18 mouse cellular contexts compared by ENCODE assay signal in the genomic region with DNA sequence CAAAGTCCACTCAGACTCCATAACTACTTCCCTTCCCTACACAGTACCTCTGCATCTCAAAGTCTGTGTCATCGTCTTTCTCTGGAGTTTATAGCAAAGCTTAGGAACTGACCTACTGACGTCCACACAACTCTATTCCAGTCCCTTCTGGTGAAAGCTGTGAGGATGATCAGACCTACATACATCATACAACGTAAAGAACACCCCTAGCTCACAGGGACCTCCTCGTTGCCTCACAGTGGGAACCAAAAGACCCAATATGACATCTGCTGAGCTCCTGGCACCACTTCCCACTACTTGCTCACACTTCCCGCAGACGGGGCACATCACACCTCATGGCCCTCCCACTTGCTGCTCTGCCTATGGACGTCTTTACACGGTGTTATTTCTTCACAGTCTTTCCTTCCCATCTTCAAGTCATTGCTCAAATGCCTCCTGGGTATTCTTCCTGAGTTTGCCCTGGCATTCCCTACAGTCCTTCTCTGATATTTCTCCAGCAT. TPM values are rescaled to one million over a fixed set of nuclear protein-coding genes. Genes with fewer than 3 reads are reported as not detected.
A peak's percentile ranks its signal among the peaks of the same experiment; 100 is the strongest.
DNase-seq lines count a peak whose midpoint lies in the region; ATAC-seq lines count a peak whose summit lies in the region.
"Had no signal": no experiment of that assay in that cellular context is flagged by ENCODE, and none has a peak within 500 bp of the region (broad histone marks: within the 10 kb centered on the region; RNA-seq: fewer than 3 reads in every experiment).

No protein-coding gene starts in this region.

- H3K4me3 ChIP-seq in hindbrain, embryonic 16.5 days (ENCODE audit: low read length): no peak overlapping the region
- no peak overlapping the region for H3K4me3 ChIP-seq in hindbrain, embryonic 13.5 days
- H3K4me3 ChIP-seq in megakaryocyte, embryonic 14.5 days (replicated peaks): peak overlapping the region; percentile 40
- H3K4me3 ChIP-seq in liver, embryonic 15.5 days (replicated peaks): no peak overlapping the region
- H3K4me3 ChIP-seq: embryonic facial prominence, embryonic 15.5 days; forebrain, embryonic 12.5 days; midbrain, embryonic 12.5 days; myocyte had no signal

- 0 out of 2 replicates have a peak, but pooled peaks have one; percentile 3 for ATAC-seq in hindbrain, embryonic 16.5 days
- no peak for ATAC-seq in hindbrain, embryonic 13.5 days (ENCODE audit: low FRiP score)
- no peak for ATAC-seq in megakaryocyte, adult 5-6 weeks (ENCODE audit: poor library complexity, severe bottlenecking)
- no peak for ATAC-seq in liver, embryonic 15.5 days (ENCODE audit: insufficient read depth)

- peaks cover 5% of the 10 kb centered on the region for H3K4me1 ChIP-seq in hindbrain, embryonic 16.5 days (ENCODE audit: control insufficient read depth, insufficient read depth, low read depth, low read length)
- H3K4me1 ChIP-seq in hindbrain, embryonic 13.5 days (replicated peaks): peaks cover 16% of the 10 kb centered on the region
- H3K4me1 ChIP-seq in megakaryocyte, embryonic 14.5 days: peaks cover 61% of the 10 kb centered on the region
- peaks cover 51% of the 10 kb centered on the region for H3K4me1 ChIP-seq in liver, embryonic 15.5 days (replicated peaks)
- H3K4me1 ChIP-seq: forebrain, embryonic 12.5 days; midbrain, embryonic 12.5 days had no signal

- no peak overlapping the region for H3K27ac ChIP-seq in hindbrain, embryonic 16.5 days (ENCODE audit: low read depth, low read length)
- no peak overlapping the region for H3K27ac ChIP-seq in hindbrain, embryonic 13.5 days
- H3K27ac ChIP-seq in liver, embryonic 15.5 days (replicated peaks): 0 out of 2 replicates have a peak overlapping the region, but pooled peaks have one; percentile 24
- H3K27ac ChIP-seq: embryonic facial prominence, embryonic 15.5 days; forebrain, embryonic 12.5 days; hindbrain, embryonic 14.5 days; midbrain, embryonic 12.5 days had no signal

- no peaks in the 10 kb centered on the region for H3K27me3 ChIP-seq in hindbrain, embryonic 16.5 days (replicated peaks; ENCODE audit: control insufficient read depth, insufficient read depth, low read length)
- no peaks in the 10 kb centered on the region for H3K27me3 ChIP-seq in hindbrain, embryonic 13.5 days
- H3K27me3 ChIP-seq in megakaryocyte, embryonic 14.5 days (replicated peaks): no peaks in the 10 kb centered on the region
- H3K27me3 ChIP-seq in liver, embryonic 15.5 days: no peaks in the 10 kb centered on the region
- H3K27me3 ChIP-seq: embryonic facial prominence, embryonic 15.5 days; forebrain, embryonic 12.5 days; midbrain, embryonic 12.5 days had no signal

- no peak overlapping the region for H3K4me2 ChIP-seq in hindbrain, embryonic 16.5 days (ENCODE audit: low read length)
- no peak overlapping the region for H3K4me2 ChIP-seq in hindbrain, embryonic 13.5 days
- H3K4me2 ChIP-seq in liver, embryonic 15.5 days: no peak overlapping the region
- H3K4me2 ChIP-seq: embryonic facial prominence, embryonic 15.5 days; forebrain, embryonic 12.5 days; hindbrain, embryonic 14.5 days; midbrain, embryonic 12.5 days had no signal

- H3K36me3 ChIP-seq in hindbrain, embryonic 16.5 days (ENCODE audit: control insufficient read depth, insufficient read depth, low read length): no peaks in the 10 kb centered on the region
- peaks cover 10% of the 10 kb centered on the region for H3K36me3 ChIP-seq in hindbrain, embryonic 13.5 days
- H3K36me3 ChIP-seq in megakaryocyte, embryonic 14.5 days (replicated peaks; ENCODE audit: low read length): peaks cover 45% of the 10 kb centered on the region
- H3K36me3 ChIP-seq in liver, embryonic 15.5 days (replicated peaks): peaks cover 10% of the 10 kb centered on the region; the same call in 1 of the 2 replicates
- H3K36me3 ChIP-seq: forebrain, embryonic 12.5 days had no signal

- peak; percentile 40 for DNase-seq in brain, adult 2 months (ENCODE audit: low read depth, low spot score)
- no peak for DNase-seq in cerebellum, adult 11-12 months
- DNase-seq: cerebellum, postnatal 14 days; embryo, embryonic 11 days; gastrocnemius, postnatal 36 days; retina, postnatal 1 day; thymus, adult 2 months had no signal

- no peak overlapping the region for H3K9ac ChIP-seq in hindbrain, embryonic 16.5 days (ENCODE audit: low read depth, low read length)
- no peak overlapping the region for H3K9ac ChIP-seq in hindbrain, embryonic 13.5 days
- H3K9ac ChIP-seq in liver, embryonic 15.5 days: no peak overlapping the region
- H3K9ac ChIP-seq: embryonic facial prominence, embryonic 15.5 days; forebrain, embryonic 12.5 days; hindbrain, embryonic 14.5 days; liver, embryonic 14.5 days; midbrain, embryonic 12.5 days had no signal

- H3K9me3 ChIP-seq in hindbrain, embryonic 16.5 days (ENCODE audit: control insufficient read depth, low read length): no peaks in the 10 kb centered on the region
- no peaks in the 10 kb centered on the region for H3K9me3 ChIP-seq in hindbrain, embryonic 13.5 days
- H3K9me3 ChIP-seq in megakaryocyte, embryonic 14.5 days: peaks cover 18% of the 10 kb centered on the region
- H3K9me3 ChIP-seq in liver, embryonic 15.5 days (replicated peaks): no peaks in the 10 kb centered on the region
- H3K9me3 ChIP-seq: embryonic facial prominence, embryonic 15.5 days; forebrain, embryonic 12.5 days; midbrain, embryonic 12.5 days had no signal

- 84% methylated on average over 8 of the region's 8 CpGs for WGBS in hindbrain, embryonic 16.5 days
- WGBS in hindbrain, embryonic 13.5 days: 88% methylated on average over 8 of the region's 8 CpGs
- 52% methylated on average over 8 of the region's 8 CpGs for WGBS in liver, embryonic 15.5 days (ENCODE audit: insufficient replicate concordance)

RNA-seq across cellular contexts. Expression of a gene that starts 23.1 kb away (rescaled TPM):
- polyA plus RNA-seq in hindbrain, embryonic 16.5 days (2015; fragmentation: Nextera tagmentation; extraction: Ambion mirVana): 22.5 and 25.4 TPM in 2 replicates
- polyA plus RNA-seq in hindbrain, embryonic 13.5 days (2015; fragmentation: Nextera tagmentation; extraction: Ambion mirVana): 29.1 and 30.0 TPM in 2 replicates
- polyA plus RNA-seq in megakaryocyte, embryonic 14.5 days (2012; ENCODE audit: insufficient read depth, low replicate concordance): 4.3 and 4.7 TPM in 2 replicates
- total RNA-seq in megakaryocyte, adult 5-6 weeks (2015): 20.3 and 21.3 TPM in 2 replicates
- 11.5 and 16.7 TPM in 2 replicates for total RNA-seq in megakaryocyte, adult 5-6 weeks (2017)
- polyA plus RNA-seq in liver, embryonic 15.5 days (2015; fragmentation: Nextera tagmentation; extraction: Ambion mirVana): 3.4 and 4.2 TPM in 2 replicates
